Mouse (Mus musculus): ENCODE data around the gene Med19. TPM values are rescaled to one million over a fixed set of nuclear protein-coding genes. Genes with fewer than 3 reads are reported as not detected.

Gene Med19
- polyA plus RNA-seq, 1 experiment from 2014 or later, result 54.7 TPM

Other genes with a start within 250 kb of the Med19 start
- 9.7 and 10.7 TPM in 2 replicates for gene Tfpi, start 201.6 kb upstream of the Med19 start, polyA plus RNA-seq (2015; fragmentation: Nextera tagmentation; extraction: Ambion mirVana)
- gene Ctnnd1, start 27.6 kb upstream of the Med19 start, polyA plus RNA-seq (2015; fragmentation: Nextera tagmentation; extraction: Ambion mirVana), result 35.7 and 38.1 TPM in 2 replicates
- 0.36 and 0.41 TPM in 2 replicates for gene Btbd18, start 19.3 kb upstream of the Med19 start, polyA plus RNA-seq (2015; fragmentation: Nextera tagmentation; extraction: Ambion mirVana)
- 251 and 270 TPM in 2 replicates for gene Selenoh, start 7.6 kb upstream of the Med19 start, polyA plus RNA-seq (2015; fragmentation: Nextera tagmentation; extraction: Ambion mirVana)
- not detected in 2 replicates for gene Gm28635, start 361 bp upstream of the Med19 start, polyA plus RNA-seq (2015; fragmentation: Nextera tagmentation; extraction: Ambion mirVana)
- gene Tmx2, start 738 bp downstream of the Med19 start, polyA plus RNA-seq (2015; fragmentation: Nextera tagmentation; extraction: Ambion mirVana), result 198 and 209 TPM in 2 replicates
- gene Zdhhc5, start 36.8 kb downstream of the Med19 start, polyA plus RNA-seq (2015; fragmentation: Nextera tagmentation; extraction: Ambion mirVana), result 19.3 and 19.7 TPM in 2 replicates
- 30.1 and 30.4 TPM in 2 replicates for gene Clp1, start 48.9 kb downstream of the Med19 start, polyA plus RNA-seq (2015; fragmentation: Nextera tagmentation; extraction: Ambion mirVana)
- gene Ypel4, start 55.7 kb downstream of the Med19 start, polyA plus RNA-seq (2015; fragmentation: Nextera tagmentation; extraction: Ambion mirVana), result 20.7 and 21.2 TPM in 2 replicates
- gene Gm19426, start 65.3 kb downstream of the Med19 start, polyA plus RNA-seq (2015; fragmentation: Nextera tagmentation; extraction: Ambion mirVana), result 5.6 TPM in 2 replicates
- gene Serping1, start 97.0 kb downstream of the Med19 start, polyA plus RNA-seq (2015; fragmentation: Nextera tagmentation; extraction: Ambion mirVana), result 21.7 and 25.4 TPM in 2 replicates
- 20.4 and 20.9 TPM in 2 replicates for gene Ube2l6, start 120.4 kb downstream of the Med19 start, polyA plus RNA-seq (2015; fragmentation: Nextera tagmentation; extraction: Ambion mirVana)
- gene Smtnl1, start 144.2 kb downstream of the Med19 start, polyA plus RNA-seq (2015; fragmentation: Nextera tagmentation; extraction: Ambion mirVana), result 0.14 TPM in 1 of 2 replicates, not detected in the other
- gene Timm10, start 148.6 kb downstream of the Med19 start, polyA plus RNA-seq (2015; fragmentation: Nextera tagmentation; extraction: Ambion mirVana), result 61.4 and 66.5 TPM in 2 replicates
- 2.5 and 3.4 TPM in 2 replicates for gene Slc43a1, start 160.4 kb downstream of the Med19 start, polyA plus RNA-seq (2015; fragmentation: Nextera tagmentation; extraction: Ambion mirVana)
- gene Rtn4rl2, start 208.3 kb downstream of the Med19 start, polyA plus RNA-seq (2015; fragmentation: Nextera tagmentation; extraction: Ambion mirVana), result 12.8 and 16.3 TPM in 2 replicates

All from forebrain, embryonic 15.5 days (tissue).